Mouse (Mus musculus): ENCODE results near the gene Sox6. TPM values are rescaled to one million over a fixed set of nuclear protein-coding genes. Genes with fewer than 3 reads are reported as not detected.

Sox6 gene
- polyA plus RNA-seq, 1 experiment from 2014 or later, result 24.3 TPM

DNA sequence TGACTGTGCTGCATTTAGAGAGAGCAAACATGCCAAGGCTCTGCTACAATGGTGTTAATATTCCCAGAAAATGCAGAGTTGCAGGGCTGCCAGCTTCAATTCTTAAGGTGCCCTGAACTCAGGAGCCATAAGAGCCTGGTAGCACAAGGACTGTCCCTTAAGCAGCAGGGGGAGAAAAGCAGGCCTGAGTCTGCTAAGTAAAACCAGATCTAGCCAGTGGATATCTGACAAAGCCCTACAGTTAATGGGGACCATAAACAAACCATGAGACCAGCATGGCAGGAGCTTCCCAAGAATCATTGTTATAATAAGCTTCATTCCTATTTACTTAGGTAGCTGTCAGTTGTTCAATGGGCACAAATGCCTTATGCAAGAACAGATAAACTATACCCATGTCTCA lies 391.9 kb downstream of the Sox6 start:
- H3K4me2 ChIP-seq (ENCODE audit: low read length), result no peak overlapping the region
- no peak for DNase-seq (ENCODE audit: low spot score)
- no peak overlapping the region for H3K4me3 ChIP-seq (replicated peaks; ENCODE audit: low read depth, low read length)
- H3K36me3 ChIP-seq (ENCODE audit: insufficient read depth, low read length), result no peaks in the 10 kb centered on the region
- no peak for TF ChIP-seq CTCF (IDR thresholded peaks at IDR 0.05; ENCODE audit: low read depth)
- no peak overlapping the region for H3K9ac ChIP-seq (ENCODE audit: low read depth, low read length)
- H3K27ac ChIP-seq, result no peak overlapping the region
- H3K27me3 ChIP-seq (ENCODE audit: insufficient read depth, low read length), result no peaks in the 10 kb centered on the region
- H3K9me3 ChIP-seq (replicated peaks; ENCODE audit: low read length), result no peaks in the 10 kb centered on the region
- ATAC-seq (replicated peaks; ENCODE audit: low FRiP score, low read depth), result no peak
- H3K4me1 ChIP-seq (replicated peaks; ENCODE audit: insufficient read depth, low read length), result no peaks in the 10 kb centered on the region

DNA sequence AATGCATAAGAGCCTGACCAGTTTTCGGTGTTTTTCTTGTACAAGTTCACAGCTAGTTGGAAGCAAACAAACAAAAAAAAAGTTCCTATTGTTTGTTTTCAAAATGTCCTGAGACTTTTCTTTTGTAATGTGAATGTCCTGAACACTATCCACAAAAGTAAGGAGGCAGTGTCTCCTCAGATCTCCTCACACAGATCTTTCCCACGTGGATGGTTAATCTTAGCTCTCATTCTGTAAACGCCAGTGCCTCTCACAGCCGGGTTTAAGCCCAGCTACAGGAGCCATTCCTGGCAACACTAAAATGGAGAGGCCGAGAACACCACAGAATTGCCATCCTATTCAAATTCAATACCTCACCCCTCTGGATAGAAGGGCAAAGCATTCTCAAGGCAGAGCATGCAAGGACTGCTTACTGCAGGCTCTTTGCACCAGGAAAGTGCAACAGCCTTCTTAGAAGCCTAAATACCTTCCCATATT lies 392.6 kb downstream of the Sox6 start:
- 39% methylated on average over 5 of the region's 5 CpGs for WGBS
- H3K36me3 ChIP-seq (ENCODE audit: insufficient read depth, low read length), result no peaks in the 10 kb centered on the region
- no peak overlapping the region for H3K9ac ChIP-seq (ENCODE audit: low read depth, low read length)
- H3K9me3 ChIP-seq (replicated peaks; ENCODE audit: low read length), result no peaks in the 10 kb centered on the region
- H3K27me3 ChIP-seq (ENCODE audit: insufficient read depth, low read length), result no peaks in the 10 kb centered on the region
- H3K4me2 ChIP-seq (ENCODE audit: low read length), result no peak overlapping the region
- H3K27ac ChIP-seq, result no peak overlapping the region
- ATAC-seq (replicated peaks; ENCODE audit: low FRiP score, low read depth), result no peak
- no peaks in the 10 kb centered on the region for H3K4me1 ChIP-seq (replicated peaks; ENCODE audit: insufficient read depth, low read length)
- no peak for DNase-seq (ENCODE audit: low spot score)
- H3K4me3 ChIP-seq (replicated peaks; ENCODE audit: low read depth, low read length), result no peak overlapping the region
- no peak for TF ChIP-seq CTCF (IDR thresholded peaks at IDR 0.05; ENCODE audit: low read depth)

DNA sequence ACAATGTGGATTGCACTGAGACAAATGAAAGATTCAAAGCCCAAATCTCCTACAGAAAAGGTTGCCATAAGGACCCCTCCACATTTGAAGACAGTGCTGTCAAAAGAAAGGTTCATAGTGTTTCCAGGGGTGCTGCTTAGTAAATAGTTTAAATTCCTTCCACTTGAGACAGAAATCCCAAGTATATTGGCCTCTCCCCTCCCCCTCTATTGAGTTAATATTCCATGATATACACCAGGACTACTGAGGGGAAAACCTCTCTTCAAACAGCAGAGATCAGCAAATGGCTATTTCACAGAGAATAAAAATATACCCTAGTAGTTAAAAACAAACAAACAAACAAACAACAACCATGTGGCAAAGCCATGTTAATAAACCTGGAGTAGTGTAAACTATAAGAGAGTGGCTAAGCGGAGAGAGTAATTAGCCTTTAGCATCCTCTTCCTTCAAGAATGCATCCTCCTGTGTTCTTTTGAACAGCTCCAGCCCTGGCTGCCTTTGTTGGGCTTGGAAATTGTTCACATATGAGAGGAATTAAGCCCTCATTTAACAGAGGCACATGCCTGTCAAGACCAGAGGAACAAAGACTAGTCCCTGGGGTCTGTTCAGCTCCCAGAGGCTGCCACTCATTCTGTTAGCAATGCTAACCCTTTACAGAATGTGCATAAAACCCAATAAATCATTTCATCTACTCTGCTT lies 393.2 kb downstream of the Sox6 start:
- no peaks in the 10 kb centered on the region for H3K9me3 ChIP-seq (replicated peaks; ENCODE audit: low read length)
- TF ChIP-seq CTCF (IDR thresholded peaks at IDR 0.05; ENCODE audit: low read depth), result no peak
- no peaks in the 10 kb centered on the region for H3K4me1 ChIP-seq (replicated peaks; ENCODE audit: insufficient read depth, low read length)
- H3K4me2 ChIP-seq (ENCODE audit: low read length), result no peak overlapping the region
- no peak overlapping the region for H3K27ac ChIP-seq
- no peak for ATAC-seq (replicated peaks; ENCODE audit: low FRiP score, low read depth)
- WGBS, result 62% methylated on average over 1 of the region's 1 CpGs
- DNase-seq (ENCODE audit: low spot score), result peak; percentile 15
- H3K27me3 ChIP-seq (ENCODE audit: insufficient read depth, low read length), result no peaks in the 10 kb centered on the region
- H3K9ac ChIP-seq (ENCODE audit: low read depth, low read length), result no peak overlapping the region
- H3K36me3 ChIP-seq (ENCODE audit: insufficient read depth, low read length), result no peaks in the 10 kb centered on the region
- H3K4me3 ChIP-seq (replicated peaks; ENCODE audit: low read depth, low read length), result no peak overlapping the region

DNA sequence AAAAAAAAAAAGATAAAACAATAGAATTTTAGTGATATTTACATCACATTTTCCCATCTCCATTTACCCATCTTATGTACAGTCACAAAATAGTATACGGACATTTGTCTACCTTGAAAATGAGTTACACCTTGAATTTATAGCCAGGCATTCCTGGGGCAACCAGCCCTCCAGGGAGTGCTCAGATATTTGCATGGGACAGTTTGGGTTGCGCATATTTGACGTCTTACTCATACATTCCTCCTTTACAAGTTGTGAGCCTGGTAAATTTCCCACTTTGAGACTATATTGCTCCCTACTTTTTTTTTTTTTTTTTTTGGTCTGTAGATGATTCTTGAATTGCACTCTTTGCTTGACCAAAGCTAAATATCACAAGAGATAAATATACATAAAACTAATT lies 407.9 kb downstream of the Sox6 start:
- TF ChIP-seq CTCF (IDR thresholded peaks at IDR 0.05; ENCODE audit: low read depth), result no peak
- Histone ChIP-seq H3K4me3 (replicated peaks; ENCODE audit: low read depth, low read length) (no peak overlapping the region), H3K27ac (no peak overlapping the region), H3K9me3 (replicated peaks; ENCODE audit: low read length) (no peaks in the 10 kb centered on the region), H3K4me1 (replicated peaks; ENCODE audit: insufficient read depth, low read length) (no peaks in the 10 kb centered on the region), H3K27me3 (ENCODE audit: insufficient read depth, low read length) (no peaks in the 10 kb centered on the region), H3K36me3 (ENCODE audit: insufficient read depth, low read length) (no peaks in the 10 kb centered on the region), H3K9ac (ENCODE audit: low read depth, low read length) (no peak overlapping the region), H3K4me2 (ENCODE audit: low read length) (no peak overlapping the region)
- 60% methylated on average over 3 of the region's 3 CpGs for WGBS
- DNase-seq (ENCODE audit: low spot score), result no peak
- ATAC-seq (replicated peaks; ENCODE audit: low FRiP score, low read depth), result no peak

DNA sequence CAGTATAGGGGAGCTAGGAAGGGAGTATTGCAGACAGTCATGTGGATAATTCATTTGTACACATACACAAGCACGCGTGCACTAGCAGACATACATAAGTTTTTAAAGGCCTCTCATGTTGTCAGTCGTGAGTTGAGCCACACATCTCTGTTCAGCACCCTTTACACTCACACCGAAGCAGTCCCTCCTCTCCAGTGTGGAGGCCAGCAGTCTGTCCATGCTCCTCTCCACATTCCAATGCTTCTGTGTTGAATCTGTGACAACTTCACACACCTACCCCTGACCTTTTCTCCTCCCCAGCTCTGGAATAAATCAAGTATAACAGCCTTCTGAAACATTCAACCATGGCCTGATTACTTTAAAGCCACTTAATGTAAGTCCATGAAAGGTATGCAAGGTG lies 408.3 kb downstream of the Sox6 start:
- no peak for TF ChIP-seq CTCF (IDR thresholded peaks at IDR 0.05; ENCODE audit: low read depth)
- Histone ChIP-seq H3K9me3 (replicated peaks; ENCODE audit: low read length) (no peaks in the 10 kb centered on the region), H3K27me3 (ENCODE audit: insufficient read depth, low read length) (no peaks in the 10 kb centered on the region), H3K4me2 (ENCODE audit: low read length) (no peak overlapping the region), H3K9ac (ENCODE audit: low read depth, low read length) (no peak overlapping the region), H3K4me1 (replicated peaks; ENCODE audit: insufficient read depth, low read length) (no peaks in the 10 kb centered on the region), H3K36me3 (ENCODE audit: insufficient read depth, low read length) (no peaks in the 10 kb centered on the region), H3K4me3 (replicated peaks; ENCODE audit: low read depth, low read length) (no peak overlapping the region), H3K27ac (no peak overlapping the region)
- ATAC-seq (replicated peaks; ENCODE audit: low FRiP score, low read depth), result no peak
- no peak for DNase-seq (ENCODE audit: low spot score)
- WGBS, result 65% methylated on average over 4 of the region's 4 CpGs

DNA sequence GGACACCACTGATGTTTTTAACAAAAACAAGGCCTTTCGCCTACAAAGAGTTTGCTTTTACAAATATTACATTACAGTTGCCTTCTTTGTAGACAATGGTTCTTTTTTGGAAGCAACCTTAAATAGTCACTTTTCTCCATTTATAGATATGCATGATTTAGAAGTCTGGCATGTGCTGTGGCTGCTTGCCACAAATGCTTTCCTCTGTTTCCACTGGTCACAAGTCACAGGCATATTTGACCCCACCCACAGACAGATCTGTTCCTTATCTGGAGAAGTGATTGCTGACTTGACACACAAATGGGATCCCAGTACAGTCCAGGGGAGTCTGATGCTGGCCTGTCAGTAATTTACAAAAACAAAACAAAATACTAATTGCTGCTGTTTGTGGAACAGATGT lies 409.8 kb downstream of the Sox6 start:
- H3K27me3 ChIP-seq (ENCODE audit: insufficient read depth, low read length), result no peaks in the 10 kb centered on the region
- H3K27ac ChIP-seq, result no peak overlapping the region
- no peaks in the 10 kb centered on the region for H3K36me3 ChIP-seq (ENCODE audit: insufficient read depth, low read length)
- no peaks in the 10 kb centered on the region for H3K9me3 ChIP-seq (replicated peaks; ENCODE audit: low read length)
- H3K9ac ChIP-seq (ENCODE audit: low read depth, low read length), result no peak overlapping the region
- no peak for DNase-seq (ENCODE audit: low spot score)
- 91% methylated on average over 1 of the region's 1 CpGs for WGBS
- no peak for TF ChIP-seq CTCF (IDR thresholded peaks at IDR 0.05; ENCODE audit: low read depth)
- no peak overlapping the region for H3K4me2 ChIP-seq (ENCODE audit: low read length)
- H3K4me3 ChIP-seq (replicated peaks; ENCODE audit: low read depth, low read length), result no peak overlapping the region
- ATAC-seq (replicated peaks; ENCODE audit: low FRiP score, low read depth), result no peak
- H3K4me1 ChIP-seq (replicated peaks; ENCODE audit: insufficient read depth, low read length), result 0 out of 2 replicates have a peak, but pooled peaks cover 6% of the 10 kb centered on the region

DNA sequence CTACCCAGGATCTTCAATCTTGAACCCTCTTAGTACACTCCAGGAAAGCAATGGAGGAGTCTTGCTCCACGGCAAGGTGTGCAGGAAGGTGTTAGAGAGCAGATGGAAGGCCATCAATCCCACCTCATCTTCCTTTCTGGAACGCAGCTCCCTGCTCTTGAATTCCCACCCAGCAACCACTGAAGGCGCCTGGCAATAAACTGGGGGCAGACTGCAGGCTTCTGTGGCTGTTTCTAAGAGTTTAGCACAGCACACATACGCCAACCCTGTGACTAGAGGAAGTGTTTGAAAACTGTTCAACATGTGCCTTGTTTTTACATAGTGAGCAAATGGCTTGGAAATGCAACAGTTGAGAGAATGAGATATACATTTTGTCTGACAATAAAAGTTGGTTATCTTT lies 412.6 kb downstream of the Sox6 start:
- DNase-seq (ENCODE audit: low spot score) (no peak), ATAC-seq (replicated peaks; ENCODE audit: low FRiP score, low read depth) (no peak)
- no peak overlapping the region for H3K27ac ChIP-seq

More for the DNA sequence above, 412.6 kb downstream of the Sox6 start:
- Histone ChIP-seq H3K27me3 (ENCODE audit: insufficient read depth, low read length) (no peaks in the 10 kb centered on the region), H3K36me3 (ENCODE audit: insufficient read depth, low read length) (no peaks in the 10 kb centered on the region), H3K9ac (ENCODE audit: low read depth, low read length) (no peak overlapping the region), H3K4me3 (replicated peaks; ENCODE audit: low read depth, low read length) (no peak overlapping the region), H3K4me1 (replicated peaks; ENCODE audit: insufficient read depth, low read length) (0 out of 2 replicates have a peak, but pooled peaks cover 8% of the 10 kb centered on the region), H3K9me3 (replicated peaks; ENCODE audit: low read length) (no peaks in the 10 kb centered on the region), H3K4me2 (ENCODE audit: low read length) (no peak overlapping the region)
- TF ChIP-seq CTCF (IDR thresholded peaks at IDR 0.05; ENCODE audit: low read depth), result no peak
- 51% methylated on average over 4 of the region's 4 CpGs for WGBS

Data from kidney, postnatal 0 days (tissue).